Mouse (Mus musculus) kidney, adult 2 months (tissue): ENCODE results near the gene Sept10.

ENCODE experiments used
- CTCF ChIP-seq: fragments of 200-500 bp; conservative IDR thresholded peaks from 2 replicates; pipeline ENCODE4 v1.5.1; 2011; ENCODE audit warnings: low read depth, mild to moderate bottlenecking, control low read depth, low read length, moderate library complexity, mixed read lengths; ENCODE audit not compliant: insufficient read depth, insufficient read length
- POLR2A ChIP-seq: fragments of 200-500 bp; IDR thresholded peaks from one replicate; pipeline ENCODE4 v1.6.1; 2011; ENCODE audit warnings: low read depth, low read length, control low read depth

DNA sequence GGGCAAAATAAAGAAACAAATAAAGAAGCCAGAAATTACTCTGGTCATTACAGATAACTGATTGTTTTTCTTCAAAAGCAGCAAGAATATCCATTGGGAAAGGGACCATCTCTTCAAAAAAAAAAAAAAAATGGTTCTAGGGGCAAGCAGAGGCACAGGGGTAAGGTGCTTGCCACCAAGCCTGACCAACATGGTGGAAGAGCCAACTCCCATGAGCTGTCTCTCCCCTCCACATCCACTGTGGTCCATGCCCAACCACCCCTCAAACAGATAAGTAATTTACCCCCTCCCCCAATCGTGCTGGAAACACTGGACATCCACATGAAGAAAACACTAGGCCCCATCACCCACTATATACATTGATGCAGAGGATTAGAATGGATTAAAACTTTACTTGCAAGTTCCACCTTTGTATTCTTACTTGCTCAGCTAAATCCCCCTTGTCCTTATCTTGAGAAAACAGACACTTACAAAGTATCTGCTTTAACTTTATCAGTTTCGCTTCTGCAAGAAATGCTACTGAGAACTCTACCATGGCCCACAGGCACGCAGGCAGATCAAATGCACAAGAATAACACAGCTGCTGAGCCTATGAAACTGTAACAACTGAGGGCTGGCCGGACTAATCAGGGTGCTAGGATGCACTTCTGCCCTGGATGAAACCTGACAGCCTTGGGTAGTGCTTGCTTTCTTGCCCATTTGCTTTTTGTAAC is 59.3 kb downstream of the Sept10 start:
- TF ChIP-seq POLR2A (no peak), CTCF (no peak)
